Mouse (Mus musculus) embryo, embryonic 10 days (tissue): ENCODE data around the gene Frzb.

Experiments
- DNase-seq: peaks from one replicate; pipeline ENCODE4 v3.0.0-alpha.2; 2015; ENCODE audit warnings: low spot score

Gene Frzb

GRCm38 (mm10) chr2:80423116-80423515, 24.3 kb downstream of the Frzb start:
- DNase-seq = no peak

- no peak for DNase-seq
Measured at GRCm38 (mm10) chr2:80421990-80422389, 25.4 kb downstream of the Frzb start.

DNA sequence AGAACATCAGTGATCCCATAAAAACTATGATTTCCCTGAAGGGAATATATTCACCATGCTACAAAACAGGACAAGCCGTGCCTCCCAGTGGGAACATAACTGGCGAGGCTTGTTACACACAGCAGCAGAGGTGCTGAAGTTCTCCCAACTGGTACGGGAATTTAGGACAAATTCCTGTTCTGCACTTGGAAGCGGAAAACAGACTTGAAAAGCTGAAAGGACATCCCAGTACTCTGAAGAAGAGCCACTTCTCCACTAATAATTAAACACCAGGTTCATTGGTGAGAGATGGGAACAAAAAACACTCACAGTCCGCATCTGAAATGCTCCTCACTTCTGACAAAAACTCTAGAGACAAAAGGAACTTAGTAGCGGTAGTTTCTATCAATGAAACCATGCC, 31.1 kb downstream of the Frzb start:
- DNase-seq = no peak

- no peak for DNase-seq
Measured at GRCm38 (mm10) chr2:80414387-80414786, 33.0 kb downstream of the Frzb start.

- no peak for DNase-seq
Measured at GRCm38 (mm10) chr2:80413124-80413523, 34.3 kb downstream of the Frzb start.

DNA sequence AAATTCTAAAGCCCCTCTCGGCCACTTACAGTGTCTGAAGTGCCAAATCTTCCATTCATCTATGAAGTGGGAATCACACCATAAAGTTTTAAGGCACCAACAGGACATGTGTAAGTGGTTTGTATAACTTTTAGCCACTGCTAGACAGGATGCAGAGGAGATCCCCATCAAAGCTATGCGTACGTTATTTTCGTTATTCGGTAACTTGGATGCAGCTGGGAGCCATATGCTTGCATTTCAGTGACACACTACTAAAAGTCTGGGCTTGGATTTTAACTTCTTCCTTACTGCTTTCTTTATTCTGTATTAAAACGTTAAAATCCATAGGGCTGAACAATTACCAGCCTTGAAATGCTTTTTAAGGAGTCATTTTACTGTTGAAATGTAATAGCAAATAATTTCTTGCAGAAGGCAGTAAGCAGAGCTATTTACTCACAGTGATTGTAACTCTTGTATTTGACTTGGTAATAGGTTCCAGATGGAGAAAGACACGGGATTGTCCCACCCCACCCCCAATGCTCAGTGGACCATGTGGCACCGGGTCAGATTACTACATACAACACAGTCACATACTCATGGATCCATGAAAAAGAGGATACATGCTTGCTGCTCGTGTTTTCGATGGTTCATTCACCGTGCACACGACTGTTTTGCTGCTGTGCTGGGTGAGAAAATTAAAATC, 37.4 kb downstream of the Frzb start:
- DNase-seq = peak; percentile 62

DNA sequence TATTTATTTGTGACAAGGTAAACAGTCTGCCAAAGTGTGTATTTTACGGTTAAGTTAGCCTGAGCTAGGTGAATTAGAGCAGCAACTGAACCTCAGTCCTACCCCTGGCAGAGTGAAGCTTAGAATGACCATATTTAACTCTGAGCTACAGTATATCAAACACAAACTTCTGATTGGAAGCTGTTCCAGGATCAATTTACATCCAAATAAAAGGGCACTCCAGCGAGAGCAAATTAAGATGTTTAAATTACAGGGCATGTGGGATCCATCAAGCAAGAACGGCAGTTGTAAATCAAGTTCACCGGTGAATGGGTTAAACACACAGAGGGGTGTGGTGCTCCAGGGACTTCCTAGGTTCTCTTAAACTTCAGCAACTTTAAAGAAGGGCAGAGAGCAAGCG, 42.7 kb downstream of the Frzb start:
- peak; percentile 66 for DNase-seq

DNA sequence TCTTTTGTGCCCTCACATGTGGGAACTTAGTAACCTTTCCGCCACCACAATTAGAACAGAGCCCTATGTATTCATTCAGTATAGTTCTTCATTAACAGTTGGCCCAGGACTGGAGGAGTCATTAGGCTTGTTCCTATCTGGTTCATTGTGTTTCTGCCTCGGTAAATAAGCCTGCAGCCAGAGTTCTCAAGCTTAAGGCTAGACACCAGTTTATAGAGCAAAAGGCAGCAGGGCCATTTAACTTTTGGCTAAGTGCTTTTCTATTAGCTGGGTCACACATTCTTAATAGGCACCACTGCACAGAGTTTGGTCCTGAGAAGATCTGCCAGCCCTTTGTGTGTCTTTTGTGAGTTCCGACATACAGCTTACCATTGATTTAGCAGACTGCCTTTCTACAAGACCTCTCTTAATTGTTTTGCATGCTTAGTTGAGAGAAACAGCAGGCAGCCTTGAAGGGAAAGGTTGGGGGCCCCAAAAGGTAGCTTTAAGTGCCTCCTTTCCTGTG, 48.8 kb downstream of the Frzb start:
- DNase-seq = peak; percentile 68

DNA sequence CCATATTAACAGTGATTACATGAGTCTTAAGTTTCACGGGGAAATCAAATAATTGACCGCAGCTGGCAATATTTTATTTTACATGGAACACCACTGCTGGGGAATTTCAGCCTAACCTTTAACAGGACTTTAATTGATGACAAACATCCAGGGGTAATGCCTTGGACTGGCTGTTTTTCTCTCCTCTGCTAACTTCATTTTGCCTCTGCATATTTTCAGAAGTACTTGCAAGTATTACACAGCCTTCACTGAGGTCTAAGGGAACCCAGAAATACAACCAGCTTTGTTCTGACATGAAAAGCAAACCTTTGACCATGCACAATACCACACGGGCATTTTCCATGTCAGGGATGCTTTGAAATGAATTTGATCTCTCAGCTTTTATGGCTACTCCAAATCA, 50.6 kb downstream of the Frzb start:
- no peak for DNase-seq

DNA sequence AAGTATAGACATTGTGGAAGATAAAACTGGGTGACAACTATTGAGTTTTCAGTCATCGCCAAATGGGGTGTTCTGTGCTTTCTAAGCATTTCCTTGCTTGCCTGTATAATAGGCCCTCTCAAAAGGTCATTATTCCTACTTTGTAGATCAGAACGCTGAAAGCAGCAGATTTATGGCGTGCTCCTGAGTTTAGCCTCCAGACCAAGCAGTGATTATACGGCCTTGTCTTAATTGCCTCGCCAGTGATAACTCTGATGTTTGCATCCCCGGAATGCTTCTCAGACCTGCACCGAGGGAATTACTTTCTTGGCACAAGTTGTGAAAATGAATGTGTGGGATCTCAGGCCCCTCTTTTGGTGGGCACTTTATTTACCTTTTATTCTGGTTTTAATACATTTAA, 51.4 kb downstream of the Frzb start:
- DNase-seq = peak; percentile 59

- no peak for DNase-seq
Measured at GRCm38 (mm10) chr2:80388341-80388740, 59.1 kb downstream of the Frzb start.

DNA sequence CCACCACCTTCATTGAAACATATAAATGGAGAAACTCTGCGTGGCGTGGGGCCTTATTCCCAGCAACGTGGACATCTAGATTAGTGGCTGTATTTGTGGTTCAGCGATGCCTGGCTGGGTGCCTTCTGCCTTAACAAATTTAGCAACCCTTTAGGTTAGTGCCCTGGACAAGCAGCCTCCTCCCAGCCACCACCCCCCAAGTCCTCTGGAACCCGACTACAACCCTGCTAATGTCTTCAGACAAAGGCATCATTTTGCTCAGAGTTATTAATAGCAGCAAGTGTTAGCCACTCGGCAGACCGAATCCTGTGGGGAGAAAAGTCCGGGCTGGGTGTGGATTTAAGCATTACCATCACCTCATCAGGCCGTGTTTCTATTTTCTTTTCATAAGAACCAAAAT, 59.8 kb downstream of the Frzb start:
- no peak for DNase-seq

DNA sequence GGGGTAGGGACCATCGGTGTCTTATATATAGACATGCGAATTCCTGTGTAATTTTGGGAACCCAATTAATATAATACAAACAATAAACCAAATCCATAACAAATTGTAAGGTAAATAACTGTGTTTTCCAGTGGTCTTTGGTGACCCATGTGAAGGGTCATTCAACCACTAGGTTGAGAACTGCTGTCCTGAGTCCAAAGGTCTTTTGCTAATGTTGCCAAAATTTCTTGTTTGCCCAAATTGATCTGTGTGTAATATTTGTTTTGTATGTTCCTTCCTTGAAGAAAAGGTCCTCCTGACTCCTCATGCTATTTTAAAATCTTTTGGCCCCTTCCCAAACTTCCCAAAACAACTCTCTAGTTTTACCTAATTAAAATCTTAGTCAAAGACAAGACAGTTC, 61.2 kb downstream of the Frzb start:
- no peak for DNase-seq

- DNase-seq = no peak
Measured at GRCm38 (mm10) chr2:80384447-80384846, 63.0 kb downstream of the Frzb start.

- DNase-seq = no peak
Measured at GRCm38 (mm10) chr2:80379848-80380247, 67.6 kb downstream of the Frzb start.

DNA sequence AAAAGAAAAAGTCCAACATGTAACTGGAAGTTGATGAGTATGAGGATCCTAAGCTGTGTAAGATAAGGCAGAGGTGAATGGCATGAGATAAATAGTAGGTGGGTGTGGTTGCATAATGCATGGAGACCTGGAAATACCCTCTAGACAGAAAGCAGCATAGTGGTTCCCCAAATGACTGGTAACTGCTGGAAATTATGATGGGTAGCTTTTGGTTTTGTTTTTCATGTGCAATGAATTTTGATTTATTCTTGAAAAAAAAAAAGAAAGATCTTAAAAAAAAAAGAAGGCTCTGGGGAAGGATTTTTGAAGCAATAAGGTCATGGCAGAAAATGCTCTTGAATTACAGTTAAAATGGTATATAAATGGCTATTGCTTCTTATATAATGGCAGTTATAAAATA, 72.5 kb downstream of the Frzb start:
- no peak for DNase-seq

GRCm38 (mm10) chr2:80371458-80371857, 76.0 kb downstream of the Frzb start:
- no peak for DNase-seq
